Mouse (Mus musculus) cortical plate, adult 2 months (tissue): ENCODE data around the gene Gm5150.
"Not testable (repeated sequence)": the region's sequence is repeated elsewhere in the genome, so short reads cannot be mapped to it uniquely, and the experiment has no call there.

ENCODE experiments used
- CTCF ChIP-seq: fragments of 200-500 bp; IDR thresholded peaks from 2 replicates; pipeline ENCODE4 v1.5.1; 2011; ENCODE audit warnings: mild to moderate bottlenecking, control low read depth, low read length; ENCODE audit not compliant: insufficient read depth; ENCODE audit errors: extremely low read depth
- POLR2A ChIP-seq: fragments of 200-500 bp; IDR thresholded peaks from 2 replicates; pipeline ENCODE4 v1.6.1; 2011; ENCODE audit warnings: mild to moderate bottlenecking, low read length, control low read depth; ENCODE audit not compliant: insufficient read depth; ENCODE audit errors: extremely low read depth

DNA sequence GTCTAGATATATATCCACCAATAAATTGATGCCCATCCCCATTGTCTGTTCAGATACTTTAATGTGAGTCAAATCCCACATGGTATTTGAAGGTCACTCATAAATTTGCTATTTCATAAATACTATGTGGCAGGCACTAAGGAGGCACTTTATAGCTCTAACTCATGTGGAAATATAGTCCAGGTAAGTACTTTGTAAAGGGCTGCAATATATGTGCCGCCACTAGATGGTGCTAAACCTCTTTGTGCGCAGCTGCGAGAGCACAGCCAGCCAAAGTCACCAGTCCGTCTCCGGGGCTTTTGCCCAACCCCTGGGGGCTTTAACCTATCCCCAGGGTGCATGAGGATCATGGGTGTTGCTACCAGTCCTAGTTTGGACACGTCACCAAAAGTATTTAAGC, 18.8 kb upstream of the Gm5150 start:
- not testable (repeated sequence) for TF ChIP-seq CTCF, POLR2A
